Mouse (Mus musculus): Measurements from ENCODE around the gene Ifnar2. TPM values are rescaled to one million over a fixed set of nuclear protein-coding genes. Genes with fewer than 3 reads are reported as not detected.
A peak's percentile ranks its signal among the peaks of the same experiment; 100 is the strongest.

Ifnar2 gene
- 107 and 113 TPM in 2 replicates for polyA plus RNA-seq (2015; fragmentation: Nextera tagmentation; extraction: Ambion mirVana)

DNA sequence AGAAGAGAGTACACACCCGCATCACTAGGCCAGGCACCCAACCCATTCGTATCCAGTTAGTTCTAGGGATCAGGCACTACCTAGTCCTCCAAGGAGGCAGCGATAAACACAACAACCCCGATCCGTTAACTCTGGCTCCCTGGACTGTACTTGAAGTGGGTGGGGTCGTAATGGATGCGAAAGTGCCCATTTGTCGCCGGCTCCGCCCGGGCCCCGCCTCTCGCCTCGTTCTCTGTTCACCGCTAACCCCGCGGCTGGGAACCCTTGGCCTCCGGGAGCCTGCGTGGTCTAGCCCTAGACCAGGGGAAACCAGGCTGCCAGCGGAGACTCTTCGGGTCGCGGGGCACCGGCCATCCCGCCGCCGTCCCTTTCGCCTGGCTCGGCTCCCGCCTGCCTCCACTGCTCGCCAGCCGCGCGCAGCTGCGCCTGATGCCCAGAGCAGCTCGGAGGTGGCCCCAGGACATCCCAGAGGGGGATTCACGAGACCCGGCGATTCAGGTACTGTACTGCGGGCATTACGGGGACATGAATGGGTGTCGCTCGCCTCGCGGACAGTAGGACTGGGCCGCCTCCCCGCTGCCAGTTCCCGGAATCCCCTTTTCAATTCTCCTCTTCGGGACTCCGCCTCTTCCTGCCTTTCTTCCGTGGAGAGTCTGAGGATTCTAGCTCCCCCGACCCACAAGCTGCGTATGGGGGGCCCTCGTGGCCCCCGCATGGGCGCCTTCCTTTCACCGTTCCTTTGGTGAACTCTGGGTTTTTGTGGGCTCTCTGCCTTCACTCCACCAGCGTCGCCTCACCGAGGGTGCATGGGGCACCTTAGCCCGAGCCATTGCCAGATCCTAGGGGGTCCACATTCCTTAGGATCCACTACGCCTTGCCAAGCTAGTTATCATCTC is at the start of gene Ifnar2:
Gene Ifnar2, plus strand, starts transcription at position 207 of the 896 bp plus-strand sequence.
- no peaks in the 10 kb centered on the region for H3K27me3 ChIP-seq (ENCODE audit: insufficient read depth, low read length)
- no peaks in the 10 kb centered on the region for H3K9me3 ChIP-seq (ENCODE audit: low read length)
- peaks cover 26% of the 10 kb centered on the region for H3K4me1 ChIP-seq (ENCODE audit: insufficient read depth)
- peak within 1 kb of the TSS; percentile 100 for H3K4me3 ChIP-seq (ENCODE audit: low read depth, low read length)
- H3K9ac ChIP-seq (replicated peaks): peak within 1 kb of the TSS; percentile 100
- DNase-seq (peak; percentile 90), ATAC-seq (peak; percentile 92)
- H3K36me3 ChIP-seq (replicated peaks; ENCODE audit: insufficient read depth, low read length): peaks cover 20% of the 10 kb centered on the region
- peak within 1 kb of the TSS; percentile 100 for H3K27ac ChIP-seq (ENCODE audit: low read depth)
- peak within 1 kb of the TSS; percentile 70 for H3K4me2 ChIP-seq (ENCODE audit: low read depth, low read length)
- WGBS (ENCODE audit: insufficient replicate concordance): under 1% methylated on average over 62 of the region's 62 CpGs
- TF ChIP-seq CTCF (IDR thresholded peaks at IDR 0.05; ENCODE audit: low read depth) (no peak), EP300 (IDR thresholded peaks at IDR 0.05; ENCODE audit: low read depth) (peak; percentile 63; the same call in 1 of the 2 replicates)

DNA sequence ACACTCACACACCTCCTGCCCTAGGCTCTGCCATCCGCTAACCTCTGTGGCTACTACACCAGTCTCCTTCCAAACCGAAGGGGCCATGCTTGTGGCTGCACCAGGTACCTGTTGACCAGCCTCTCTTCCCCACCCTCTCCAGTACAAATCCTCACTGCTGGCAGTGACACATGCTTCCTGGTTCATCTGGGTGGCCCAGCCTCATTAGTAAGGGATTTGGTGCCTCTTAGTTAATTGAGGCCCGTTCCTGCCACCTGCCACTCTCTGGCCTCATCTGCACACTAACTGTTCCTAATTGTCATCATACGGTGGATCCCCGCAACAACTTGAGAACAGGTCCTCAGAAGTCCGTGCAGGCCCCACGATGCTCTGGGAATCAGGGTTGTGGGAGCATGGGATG is 45.0 kb upstream of the Ifnar2 start:
- ATAC-seq: no peak
- H3K4me2 ChIP-seq (ENCODE audit: low read depth, low read length): no peak overlapping the region
- no peaks in the 10 kb centered on the region for H3K36me3 ChIP-seq (replicated peaks; ENCODE audit: insufficient read depth, low read length)
- DNase-seq: no peak
- TF ChIP-seq EP300 (IDR thresholded peaks at IDR 0.05; ENCODE audit: low read depth) (no peak), CTCF (IDR thresholded peaks at IDR 0.05; ENCODE audit: low read depth) (no peak)
- no peaks in the 10 kb centered on the region for H3K9me3 ChIP-seq (ENCODE audit: low read length)
- H3K27ac ChIP-seq (ENCODE audit: low read depth): no peak overlapping the region
- no peak overlapping the region for H3K4me3 ChIP-seq (ENCODE audit: low read depth, low read length)
- no peak overlapping the region for H3K9ac ChIP-seq (replicated peaks)
- H3K27me3 ChIP-seq (ENCODE audit: insufficient read depth, low read length): no peaks in the 10 kb centered on the region
- WGBS (ENCODE audit: insufficient replicate concordance): 75% methylated on average over 7 of the region's 7 CpGs
- no peaks in the 10 kb centered on the region for H3K4me1 ChIP-seq (ENCODE audit: insufficient read depth)

- no peaks in the 10 kb centered on the region for H3K27me3 ChIP-seq (ENCODE audit: insufficient read depth, low read length)
- no peak overlapping the region for H3K4me2 ChIP-seq (ENCODE audit: low read depth, low read length)
- no peak for ATAC-seq
- WGBS (ENCODE audit: insufficient replicate concordance): 77% methylated on average over 19 of the region's 19 CpGs
- no peak overlapping the region for H3K27ac ChIP-seq (ENCODE audit: low read depth)
- no peak overlapping the region for H3K4me3 ChIP-seq (ENCODE audit: low read depth, low read length)
- TF ChIP-seq EP300 (IDR thresholded peaks at IDR 0.05; ENCODE audit: low read depth) (no peak), CTCF (IDR thresholded peaks at IDR 0.05; ENCODE audit: low read depth) (no peak)
- H3K36me3 ChIP-seq (replicated peaks; ENCODE audit: insufficient read depth, low read length): no peaks in the 10 kb centered on the region
- DNase-seq: no peak
- no peak overlapping the region for H3K9ac ChIP-seq (replicated peaks)
- H3K4me1 ChIP-seq (ENCODE audit: insufficient read depth): no peaks in the 10 kb centered on the region
- no peaks in the 10 kb centered on the region for H3K9me3 ChIP-seq (ENCODE audit: low read length)
These were observed 43.7 kb upstream of the Ifnar2 start for GRCm38 (mm10) chr16:91328922-91329321.

- TF ChIP-seq EP300 (IDR thresholded peaks at IDR 0.05; ENCODE audit: low read depth) (no peak), CTCF (IDR thresholded peaks at IDR 0.05; ENCODE audit: low read depth) (no peak)
- Histone ChIP-seq H3K4me3 (ENCODE audit: low read depth, low read length) (no peak overlapping the region), H3K27ac (ENCODE audit: low read depth) (no peak overlapping the region), H3K4me1 (ENCODE audit: insufficient read depth) (no peaks in the 10 kb centered on the region), H3K9ac (replicated peaks) (no peak overlapping the region), H3K27me3 (ENCODE audit: insufficient read depth, low read length) (no peaks in the 10 kb centered on the region), H3K9me3 (ENCODE audit: low read length) (no peaks in the 10 kb centered on the region), H3K4me2 (ENCODE audit: low read depth, low read length) (no peak overlapping the region), H3K36me3 (replicated peaks; ENCODE audit: insufficient read depth, low read length) (no peaks in the 10 kb centered on the region)
- ATAC-seq (no peak), DNase-seq (no peak)
- 70% methylated on average over 6 of the region's 6 CpGs for WGBS (ENCODE audit: insufficient replicate concordance)
These were observed 42.1 kb upstream of the Ifnar2 start for GRCm38 (mm10) chr16:91330496-91330895.

DNA sequence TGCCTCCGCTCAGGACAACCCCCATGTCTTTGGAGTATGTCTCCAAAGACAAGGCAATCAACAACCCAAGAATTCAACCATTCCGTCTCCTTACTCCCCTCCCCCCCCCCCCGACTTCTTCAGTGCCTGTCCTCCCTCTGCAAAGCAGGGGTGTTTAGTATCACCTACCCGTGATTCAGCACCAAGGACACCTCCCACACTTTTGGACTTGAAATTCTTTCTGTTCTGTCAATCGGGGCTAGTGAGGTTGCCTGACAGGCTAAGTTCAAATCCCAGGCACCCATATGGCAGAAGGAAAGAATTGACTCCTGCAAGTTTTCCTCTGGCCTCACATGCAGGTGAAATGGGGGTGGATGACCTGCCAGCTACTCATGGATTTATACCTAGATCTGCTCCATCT is 41.4 kb upstream of the Ifnar2 start:
- Histone ChIP-seq H3K4me1 (ENCODE audit: insufficient read depth) (no peaks in the 10 kb centered on the region), H3K9ac (replicated peaks) (no peak overlapping the region), H3K4me3 (ENCODE audit: low read depth, low read length) (no peak overlapping the region), H3K4me2 (ENCODE audit: low read depth, low read length) (no peak overlapping the region), H3K27ac (ENCODE audit: low read depth) (no peak overlapping the region), H3K27me3 (ENCODE audit: insufficient read depth, low read length) (no peaks in the 10 kb centered on the region), H3K36me3 (replicated peaks; ENCODE audit: insufficient read depth, low read length) (no peaks in the 10 kb centered on the region), H3K9me3 (ENCODE audit: low read length) (no peaks in the 10 kb centered on the region)
- DNase-seq: no peak
- TF ChIP-seq CTCF (IDR thresholded peaks at IDR 0.05; ENCODE audit: low read depth) (no peak), EP300 (IDR thresholded peaks at IDR 0.05; ENCODE audit: low read depth) (no peak)
- WGBS (ENCODE audit: insufficient replicate concordance): 43% methylated on average over 4 of the region's 5 CpGs
- no peak for ATAC-seq

- H3K27ac ChIP-seq (ENCODE audit: low read depth): no peak overlapping the region
- H3K9ac ChIP-seq (replicated peaks): no peak overlapping the region
- TF ChIP-seq CTCF (IDR thresholded peaks at IDR 0.05; ENCODE audit: low read depth) (no peak), EP300 (IDR thresholded peaks at IDR 0.05; ENCODE audit: low read depth) (no peak)
- no peaks in the 10 kb centered on the region for H3K9me3 ChIP-seq (ENCODE audit: low read length)
- H3K4me2 ChIP-seq (ENCODE audit: low read depth, low read length): no peak overlapping the region
- no peaks in the 10 kb centered on the region for H3K27me3 ChIP-seq (ENCODE audit: insufficient read depth, low read length)
- 49% methylated on average over 7 of the region's 7 CpGs for WGBS (ENCODE audit: insufficient replicate concordance)
- H3K36me3 ChIP-seq (replicated peaks; ENCODE audit: insufficient read depth, low read length): no peaks in the 10 kb centered on the region
- H3K4me1 ChIP-seq (ENCODE audit: insufficient read depth): no peaks in the 10 kb centered on the region
- no peak overlapping the region for H3K4me3 ChIP-seq (ENCODE audit: low read depth, low read length)
- DNase-seq (no peak), ATAC-seq (no peak)
These were observed 39.7 kb upstream of the Ifnar2 start for GRCm38 (mm10) chr16:91332880-91333279.
